Mouse (Mus musculus) MEL (cell line): ENCODE data around the gene Pdzd3.

Experiments used
- CHD1 ChIP-seq: IDR thresholded peaks from 2 replicates; pipeline ENCODE4 v1.6.1; 2012; ENCODE audit warnings: low read depth, mild to moderate bottlenecking, inconsistent platforms, low read length, improper control_type of control experiment
- CTCF ChIP-seq, 3 experiments: IDR thresholded peaks in 2 of 3; conservative IDR thresholded peaks in 1 of 3; 2 replicates each; pipeline ENCODE4 v1.5.1; 2011 to 2012; ENCODE audit warnings: low read length in 3 of 3, low read depth in 2 of 3, mild to moderate bottlenecking in 2 of 3, improper control_type of control experiment in 1 of 3, inconsistent platforms in 1 of 3, mixed read lengths in 1 of 3, moderate library complexity in 1 of 3; ENCODE audit not compliant: control insufficient read depth in 1 of 3, insufficient read depth in 1 of 3, poor library complexity in 1 of 3, severe bottlenecking in 1 of 3
- E2F4 ChIP-seq: IDR thresholded peaks from 2 replicates; pipeline ENCODE4 v1.6.1; 2011; ENCODE audit warnings: low read depth, low read length, improper control_type of control experiment, borderline replicate concordance
- EP300 ChIP-seq, 2 experiments: IDR thresholded peaks; 2 replicates each; pipeline ENCODE4 v1.6.1; 2011; ENCODE audit warnings: improper control_type of control experiment in 2 of 2, low read length in 2 of 2, low read depth in 1 of 2, mild to moderate bottlenecking in 1 of 2
- GABPA ChIP-seq: IDR thresholded peaks from 2 replicates; pipeline ENCODE4 v1.6.1; 2012; ENCODE audit warnings: low read depth, mild to moderate bottlenecking, inconsistent platforms, low read length, improper control_type of control experiment, moderate library complexity
- JUND ChIP-seq: IDR thresholded peaks from 2 replicates; pipeline ENCODE4 v1.6.1; 2011; ENCODE audit warnings: low read depth, mild to moderate bottlenecking, improper control_type of control experiment, low read length
- NRF1 ChIP-seq: IDR thresholded peaks from 2 replicates; pipeline ENCODE4 v1.6.1; 2014; ENCODE audit warnings: low read depth, mild to moderate bottlenecking, inconsistent platforms, low read length, improper control_type of control experiment, moderate library complexity; ENCODE audit not compliant: poor library complexity, insufficient read depth, severe bottlenecking
- POLR2A ChIP-seq, 2 experiments: IDR thresholded peaks; 2 replicates each; pipeline ENCODE4 v1.6.1; 2011 to 2012; ENCODE audit warnings: low read length in 2 of 2, mild to moderate bottlenecking in 2 of 2, control low read depth in 1 of 2, improper control_type of control experiment in 1 of 2, low read depth in 1 of 2, moderate library complexity in 1 of 2; ENCODE audit not compliant: control insufficient read depth in 1 of 2, insufficient read depth in 1 of 2, poor library complexity in 1 of 2
- POLR2AphosphoS2 ChIP-seq: IDR thresholded peaks from 2 replicates; pipeline ENCODE4 v1.6.1; 2011; ENCODE audit warnings: low read length, improper control_type of control experiment
- USF1 ChIP-seq: IDR thresholded peaks from 2 replicates; pipeline ENCODE4 v1.6.1; 2014; ENCODE audit warnings: low read depth, mild to moderate bottlenecking, inconsistent platforms, low read length, improper control_type of control experiment, moderate library complexity

DNA sequence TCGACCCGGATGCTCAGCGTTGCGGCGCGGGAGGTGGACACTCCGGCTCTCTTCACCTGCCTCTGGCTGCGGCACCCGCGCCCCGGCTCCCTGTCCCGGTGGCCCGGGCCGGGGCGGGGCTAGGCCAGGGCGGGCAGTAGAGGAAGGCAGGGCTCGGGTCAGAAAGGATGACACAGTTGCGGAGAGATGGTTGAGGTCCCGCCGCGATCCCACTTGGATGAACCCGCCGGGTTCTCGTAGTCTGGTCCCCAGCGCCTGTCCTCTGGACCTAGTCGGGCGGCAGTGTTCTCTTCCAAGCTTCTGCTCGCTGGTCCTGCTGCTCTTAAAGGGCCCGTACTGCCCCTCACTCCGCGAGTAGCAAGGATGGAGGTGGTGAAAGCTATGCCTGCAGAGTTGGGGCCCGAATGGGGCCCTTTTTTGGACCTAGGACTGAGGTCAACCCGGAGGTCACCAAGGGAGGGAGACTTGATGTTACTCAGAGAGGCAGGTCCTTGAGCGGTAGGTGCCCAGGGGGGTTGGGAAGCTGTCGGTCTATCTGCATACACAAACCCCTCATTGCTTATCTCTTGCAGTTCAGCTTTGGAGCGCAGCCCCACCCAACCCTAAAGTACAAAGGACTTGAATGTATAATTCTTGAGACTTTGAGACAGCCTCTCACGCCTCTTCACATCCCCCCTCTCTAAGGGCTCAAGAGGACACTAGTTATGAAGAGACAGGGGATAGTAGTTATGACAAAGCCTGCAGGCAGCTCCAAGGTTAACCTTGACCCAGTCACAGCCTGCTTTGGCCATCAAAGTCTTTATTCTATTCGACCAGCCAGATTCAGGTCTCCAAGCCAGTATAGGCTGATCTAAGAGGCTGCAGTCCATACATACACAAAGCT, 37.0 kb upstream of the Pdzd3 start, which contains the start of gene Abcg4:
- TF ChIP-seq EP300 (IDR thresholded peaks at IDR 0.05; ENCODE audit: low read depth in 1 of 2, low read length in 2 of 2): peak; percentile 84 to 88
- no peak for TF ChIP-seq JUND
- peak; percentile 51 to 59; a peak in 2 of 4 replicates for TF ChIP-seq POLR2A (IDR thresholded peaks at IDR 0.05; ENCODE audit: control insufficient read depth in 1 of 2, insufficient read depth in 1 of 2, low read depth in 1 of 2, low read length in 2 of 2, poor library complexity in 1 of 2)
- no peak for TF ChIP-seq USF1
- no peak for TF ChIP-seq NRF1
- no peak for TF ChIP-seq CTCF (IDR thresholded peaks at IDR 0.05 in 2 of 3, conservative IDR thresholded peaks at IDR 0.05 in 1 of 3; ENCODE audit: control insufficient read depth in 1 of 3, insufficient read depth in 1 of 3, low read depth in 2 of 3, low read length in 3 of 3, poor library complexity in 1 of 3, severe bottlenecking in 1 of 3)
- TF ChIP-seq GABPA: no peak
- TF ChIP-seq E2F4: no peak
- TF ChIP-seq CHD1: no peak
- TF ChIP-seq POLR2AphosphoS2: no peak
